Mouse (Mus musculus): ENCODE data around the gene Znhit1. TPM values are rescaled to one million over a fixed set of nuclear protein-coding genes. Genes with fewer than 3 reads are reported as not detected.

Gene Znhit1
- polyA plus RNA-seq, 1 experiment = 32.4 TPM

- Histone ChIP-seq H3K27me3 (ENCODE audit: control insufficient read depth, insufficient read depth, low read length) (no peaks in the 10 kb centered on the region), H3K27ac (ENCODE audit: insufficient read depth, low read length) (peak overlapping the region; percentile 58), H3K4me3 (ENCODE audit: extremely low read depth, insufficient read depth, insufficient read length) (peak overlapping the region; percentile 76), H3K36me3 (ENCODE audit: control insufficient read depth, insufficient read depth, low read length) (peaks cover 12% of the 10 kb centered on the region), H3K4me1 (ENCODE audit: control insufficient read depth, insufficient read depth, insufficient read length) (peaks cover 2% of the 10 kb centered on the region; the same call in 1 of the 2 replicates)
- DNase-seq (ENCODE audit: low read depth in 1 of 2, low spot score in 2 of 2) = peak in 1 of 2 experiments; percentile 56
- WGBS = under 1% methylated on average over 67 of the region's 67 CpGs
- no peak for TF ChIP-seq CTCF (IDR thresholded peaks at IDR 0.05; ENCODE audit: extremely low read depth, insufficient read depth, insufficient read length, insufficient replicate concordance)
- TF ChIP-seq POLR2A (IDR thresholded peaks at IDR 0.05; ENCODE audit: low read depth, low read length) = no peak
Measured at GRCm38 (mm10) chr5:136987138-136987933, 485 bp downstream of the Znhit1 start.

- under 1% methylated on average over 26 of the region's 26 CpGs for WGBS
- peaks cover 10% of the 10 kb centered on the region for H3K36me3 ChIP-seq (ENCODE audit: control insufficient read depth, insufficient read depth, low read length)
- peaks cover 2% of the 10 kb centered on the region; the same call in 1 of the 2 replicates for H3K4me1 ChIP-seq (ENCODE audit: control insufficient read depth, insufficient read depth, insufficient read length)
- H3K4me3 ChIP-seq (ENCODE audit: extremely low read depth, insufficient read depth, insufficient read length) = peak within 1 kb of the TSS; percentile 76
- TF ChIP-seq CTCF (IDR thresholded peaks at IDR 0.05; ENCODE audit: extremely low read depth, insufficient read depth, insufficient read length, insufficient replicate concordance) (no peak), POLR2A (IDR thresholded peaks at IDR 0.05; ENCODE audit: low read depth, low read length) (peak; percentile 31; the same call in 1 of the 2 replicates)
- H3K27me3 ChIP-seq (ENCODE audit: control insufficient read depth, insufficient read depth, low read length) = no peaks in the 10 kb centered on the region
- peak within 1 kb of the TSS; percentile 58 for H3K27ac ChIP-seq (ENCODE audit: insufficient read depth, low read length)
- peak; percentile 96 to 99 for DNase-seq (ENCODE audit: low read depth in 1 of 2, low spot score in 2 of 2)
Measured at GRCm38 (mm10) chr5:136986695-136987137, 1.1 kb downstream of the Znhit1 start, which contains the start of gene Plod3. TSS of gene Plod3 (plus strand) at chr5:136987019.

- H3K4me3 ChIP-seq (ENCODE audit: extremely low read depth, insufficient read depth, insufficient read length) = no peak overlapping the region
- no peak overlapping the region for H3K27ac ChIP-seq (ENCODE audit: insufficient read depth, low read length)
- WGBS = 90% methylated on average over 14 of the region's 14 CpGs
- peaks cover 2% of the 10 kb centered on the region; the same call in 1 of the 2 replicates for H3K4me1 ChIP-seq (ENCODE audit: control insufficient read depth, insufficient read depth, insufficient read length)
- DNase-seq (ENCODE audit: low read depth in 1 of 2, low spot score in 2 of 2) = no peak
- TF ChIP-seq POLR2A (IDR thresholded peaks at IDR 0.05; ENCODE audit: low read depth, low read length) = no peak
- no peaks in the 10 kb centered on the region for H3K36me3 ChIP-seq (ENCODE audit: control insufficient read depth, insufficient read depth, low read length)
- H3K27me3 ChIP-seq (ENCODE audit: control insufficient read depth, insufficient read depth, low read length) = no peaks in the 10 kb centered on the region
Measured at GRCm38 (mm10) chr5:136984828-136985227, 3.0 kb downstream of the Znhit1 start.

GRCm38 (mm10) chr5:136982338-136982930, 5.4 kb downstream of the Znhit1 start:
- DNase-seq (ENCODE audit: low read depth in 1 of 2, low spot score in 2 of 2) = peak; percentile 9 to 43
- H3K4me3 ChIP-seq (ENCODE audit: extremely low read depth, insufficient read depth, insufficient read length) = no peak overlapping the region
- peak; percentile 60 for TF ChIP-seq CTCF (IDR thresholded peaks at IDR 0.05; ENCODE audit: extremely low read depth, insufficient read depth, insufficient read length, insufficient replicate concordance)
- no peak for TF ChIP-seq POLR2A (IDR thresholded peaks at IDR 0.05; ENCODE audit: low read depth, low read length)
- H3K27ac ChIP-seq (ENCODE audit: insufficient read depth, low read length) = no peak overlapping the region
- H3K36me3 ChIP-seq (ENCODE audit: control insufficient read depth, insufficient read depth, low read length) = no peaks in the 10 kb centered on the region
- no peaks in the 10 kb centered on the region; the same call in 1 of the 2 replicates for H3K4me1 ChIP-seq (ENCODE audit: control insufficient read depth, insufficient read depth, insufficient read length)
- 59% methylated on average over 16 of the region's 16 CpGs for WGBS
- no peaks in the 10 kb centered on the region for H3K27me3 ChIP-seq (ENCODE audit: control insufficient read depth, insufficient read depth, low read length)

GRCm38 (mm10) chr5:136980974-136981373, 6.8 kb downstream of the Znhit1 start:
- H3K4me3 ChIP-seq (ENCODE audit: extremely low read depth, insufficient read depth, insufficient read length) = no peak overlapping the region
- H3K27me3 ChIP-seq (ENCODE audit: control insufficient read depth, insufficient read depth, low read length) = no peaks in the 10 kb centered on the region
- 86% methylated on average over 8 of the region's 8 CpGs for WGBS
- H3K4me1 ChIP-seq (ENCODE audit: control insufficient read depth, insufficient read depth, insufficient read length) = no peaks in the 10 kb centered on the region
- no peak for TF ChIP-seq POLR2A (IDR thresholded peaks at IDR 0.05; ENCODE audit: low read depth, low read length)
- TF ChIP-seq CTCF (IDR thresholded peaks at IDR 0.05; ENCODE audit: extremely low read depth, insufficient read depth, insufficient read length, insufficient replicate concordance) = no peak
- no peak overlapping the region for H3K27ac ChIP-seq (ENCODE audit: insufficient read depth, low read length)
- H3K36me3 ChIP-seq (ENCODE audit: control insufficient read depth, insufficient read depth, low read length) = no peaks in the 10 kb centered on the region
- no peak for DNase-seq (ENCODE audit: low read depth in 1 of 2, low spot score in 2 of 2)

GRCm38 (mm10) chr5:136979762-136980161, 8.1 kb downstream of the Znhit1 start:
- Histone ChIP-seq H3K27me3 (ENCODE audit: control insufficient read depth, insufficient read depth, low read length) (no peaks in the 10 kb centered on the region), H3K4me3 (ENCODE audit: extremely low read depth, insufficient read depth, insufficient read length) (no peak overlapping the region), H3K4me1 (ENCODE audit: control insufficient read depth, insufficient read depth, insufficient read length) (no peaks in the 10 kb centered on the region), H3K36me3 (ENCODE audit: control insufficient read depth, insufficient read depth, low read length) (no peaks in the 10 kb centered on the region), H3K27ac (ENCODE audit: insufficient read depth, low read length) (no peak overlapping the region)
- 87% methylated on average over 2 of the region's 2 CpGs for WGBS
- DNase-seq (ENCODE audit: low read depth in 1 of 2, low spot score in 2 of 2) = no peak
- no peak for TF ChIP-seq CTCF (IDR thresholded peaks at IDR 0.05; ENCODE audit: extremely low read depth, insufficient read depth, insufficient read length, insufficient replicate concordance)
- TF ChIP-seq POLR2A (IDR thresholded peaks at IDR 0.05; ENCODE audit: low read depth, low read length) = no peak
